In genomic region chr7:128592118-128592935, GRCm38 (mm10) we compare ENCODE assay signal across 9 mouse cellular contexts. TPM values are rescaled to one million over a fixed set of nuclear protein-coding genes. Genes with fewer than 3 reads are reported as not detected.
DNase-seq lines count a peak whose midpoint lies in the region; ATAC-seq lines count a peak whose summit lies in the region.
"Had no signal": no experiment of that assay in that cellular context is flagged by ENCODE, and none has a peak within 500 bp of the region (broad histone marks: within the 10 kb centered on the region; RNA-seq: fewer than 3 reads in every experiment).

No protein-coding gene starts in this region.

- H3K27me3 ChIP-seq in embryonic facial prominence, embryonic 13.5 days, result no peaks in the 10 kb centered on the region
- H3K27me3 ChIP-seq in heart, embryonic 11.5 days (ENCODE audit: control insufficient read depth, insufficient read depth, low read length), result no peaks in the 10 kb centered on the region
- no peaks in the 10 kb centered on the region for H3K27me3 ChIP-seq in kidney, embryonic 15.5 days
- no peaks in the 10 kb centered on the region for H3K27me3 ChIP-seq in liver, embryonic 11.5 days (replicated peaks; ENCODE audit: control insufficient read depth, insufficient read depth, low read length)
- H3K27me3 ChIP-seq: Patski had no signal

- no peak for ATAC-seq in embryonic facial prominence, embryonic 13.5 days (ENCODE audit: insufficient number of reproducible peaks, insufficient read depth, low FRiP score, low TSS enrichment, low read depth)
- no peak for ATAC-seq in heart, embryonic 11.5 days (replicated peaks; ENCODE audit: insufficient number of reproducible peaks, low FRiP score, low TSS enrichment)
- 0 out of 2 replicates have a peak, but pooled peaks have one; percentile 57 for ATAC-seq in kidney, embryonic 15.5 days (replicated peaks; ENCODE audit: low FRiP score)
- ATAC-seq in liver, embryonic 11.5 days (replicated peaks; ENCODE audit: low FRiP score), result no peak
- ATAC-seq in megakaryocyte-erythroid progenitor cell, adult 5-6 weeks (replicated peaks; ENCODE audit: low FRiP score, low TSS enrichment, poor library complexity, severe bottlenecking), result no peak
- ATAC-seq: Patski had no signal

- 0 out of 2 replicates have a peak overlapping the region, but pooled peaks have one; percentile 27 for H3K9ac ChIP-seq in embryonic facial prominence, embryonic 13.5 days
- peak overlapping the region; percentile 39; the same call in 1 of the 2 replicates for H3K9ac ChIP-seq in heart, embryonic 11.5 days (ENCODE audit: low read depth, low read length)
- H3K9ac ChIP-seq in kidney, embryonic 15.5 days, result no peak overlapping the region
- H3K9ac ChIP-seq in liver, embryonic 11.5 days (ENCODE audit: low read depth, low read length), result no peak overlapping the region

- DNase-seq in adrenal gland, postnatal 14 days, result peak; percentile 74
- DNase-seq in liver, embryonic 11.5 days (ENCODE audit: low spot score), result peak; percentile 33
- DNase-seq in neural tube, embryonic 10.5 days (ENCODE audit: extremely low spot score, low spot score), result peak; percentile 65
- DNase-seq in T-cell, adult 2 months (ENCODE audit: low spot score), result no peak

- peak overlapping the region; percentile 29 for H3K4me3 ChIP-seq in embryonic facial prominence, embryonic 13.5 days
- peak overlapping the region; percentile 28 for H3K4me3 ChIP-seq in heart, embryonic 11.5 days (ENCODE audit: low read depth, low read length)
- peak overlapping the region; percentile 24 for H3K4me3 ChIP-seq in kidney, embryonic 15.5 days (replicated peaks)
- no peak overlapping the region for H3K4me3 ChIP-seq in liver, embryonic 11.5 days (ENCODE audit: low read depth, low read length)

- H3K9me3 ChIP-seq in embryonic facial prominence, embryonic 13.5 days, result no peaks in the 10 kb centered on the region
- H3K9me3 ChIP-seq in heart, embryonic 11.5 days (replicated peaks; ENCODE audit: control insufficient read depth, low read length), result peaks cover 3% of the 10 kb centered on the region; the same call in 1 of the 2 replicates
- no peaks in the 10 kb centered on the region for H3K9me3 ChIP-seq in kidney, embryonic 15.5 days (replicated peaks)
- H3K9me3 ChIP-seq in liver, embryonic 11.5 days (ENCODE audit: control insufficient read depth, low read length), result no peaks in the 10 kb centered on the region

- H3K27ac ChIP-seq in embryonic facial prominence, embryonic 13.5 days, result peak overlapping the region; percentile 77
- H3K27ac ChIP-seq in heart, embryonic 11.5 days (ENCODE audit: low read depth, low read length), result peak overlapping the region; percentile 35; the same call in 1 of the 2 replicates
- peak overlapping the region; percentile 87 for H3K27ac ChIP-seq in kidney, embryonic 15.5 days
- H3K27ac ChIP-seq in liver, embryonic 11.5 days (ENCODE audit: low read depth, low read length), result no peak overlapping the region

- 9% methylated on average over 21 of the region's 21 CpGs for WGBS in embryonic facial prominence, embryonic 13.5 days
- WGBS in heart, embryonic 11.5 days (ENCODE audit: insufficient replicate concordance), result 9% methylated on average over 21 of the region's 21 CpGs
- 6% methylated on average over 21 of the region's 21 CpGs for WGBS in kidney, embryonic 15.5 days
- WGBS in liver, embryonic 11.5 days, result 24% methylated on average over 21 of the region's 21 CpGs

- no peaks in the 10 kb centered on the region for H3K36me3 ChIP-seq in embryonic facial prominence, embryonic 13.5 days
- H3K36me3 ChIP-seq in heart, embryonic 11.5 days (ENCODE audit: control insufficient read depth, insufficient read depth, low read length), result no peaks in the 10 kb centered on the region
- no peaks in the 10 kb centered on the region for H3K36me3 ChIP-seq in kidney, embryonic 15.5 days
- no peaks in the 10 kb centered on the region for H3K36me3 ChIP-seq in liver, embryonic 11.5 days (ENCODE audit: control insufficient read depth, insufficient read depth, low read length)

- peak overlapping the region; percentile 60 for H3K4me2 ChIP-seq in embryonic facial prominence, embryonic 13.5 days
- H3K4me2 ChIP-seq in heart, embryonic 11.5 days, result peak overlapping the region; percentile 62
- H3K4me2 ChIP-seq in kidney, embryonic 15.5 days, result peak overlapping the region; percentile 53
- H3K4me2 ChIP-seq in liver, embryonic 11.5 days, result peak overlapping the region; percentile 56

- peaks cover 21% of the 10 kb centered on the region for H3K4me1 ChIP-seq in embryonic facial prominence, embryonic 13.5 days
- peaks cover 16% of the 10 kb centered on the region for H3K4me1 ChIP-seq in heart, embryonic 11.5 days (ENCODE audit: control insufficient read depth, insufficient read depth, low read length)
- peaks cover 23% of the 10 kb centered on the region for H3K4me1 ChIP-seq in kidney, embryonic 15.5 days
- peaks cover 12% of the 10 kb centered on the region for H3K4me1 ChIP-seq in liver, embryonic 11.5 days (replicated peaks; ENCODE audit: control insufficient read depth, insufficient read depth, low read length)

RNA-seq across cellular contexts. Expression of gene Inpp5f, which starts 18.8 kb away (rescaled TPM):
- total RNA-seq in adrenal gland, postnatal 14 days (2021), result 18.7 and 24.1 TPM in 2 replicates
- 25.3 TPM in 2 replicates for polyA plus RNA-seq in embryonic facial prominence, embryonic 13.5 days (2015; fragmentation: Nextera tagmentation; extraction: Ambion mirVana)
- polyA plus RNA-seq in heart, embryonic 11.5 days (2014; fragmentation: Nextera tagmentation; extraction: Ambion mirVana), result 16.7 and 18.6 TPM in 2 replicates
- polyA plus RNA-seq in kidney, embryonic 15.5 days (2015; fragmentation: Nextera tagmentation; extraction: Ambion mirVana), result 24.3 and 25.6 TPM in 2 replicates
- 20.0 and 22.7 TPM in 2 replicates for polyA plus RNA-seq in liver, embryonic 11.5 days (2014; fragmentation: Nextera tagmentation; extraction: Ambion mirVana)
- total RNA-seq in megakaryocyte-erythroid progenitor cell, adult 5-6 weeks (2014; fragmentation: Nextera tagmentation), result 8.8 and 11.5 TPM in 2 replicates
- 4.6 and 9.4 TPM in 2 replicates for total RNA-seq in megakaryocyte-erythroid progenitor cell, adult 5-6 weeks (2017)

Comparison
In these comparisons a context has a peak if more than half of its experiments do, and no peak if none do; other contexts are left out.
1. H3K9ac ChIP-seq: peak in embryonic facial prominence, embryonic 13.5 days (single experiment) and heart, embryonic 11.5 days (single experiment); none in kidney, embryonic 15.5 days (single experiment) and liver, embryonic 11.5 days (single experiment).
2. Peak in every context shown above with its lines, with median percentiles within 50 percentile points of each other: H3K4me2 ChIP-seq.